Mouse (Mus musculus) heart, embryonic 14.5 days (tissue): ENCODE results near the gene Prdm15. TPM values are rescaled to one million over a fixed set of nuclear protein-coding genes. Genes with fewer than 3 reads are reported as not detected.

Source experiments
- ATAC-seq: fragments of 200-750 bp; cut with Nextera tagmentation; 2 replicates; pipeline ENCODE4 v1.8.0; 2017; ENCODE audit warnings: low read depth, moderate TSS enrichment; ENCODE audit not compliant: insufficient number of reproducible peaks, insufficient read depth, low FRiP score
- H3K27ac ChIP-seq, 2 experiments: fragments of 200-500 bp in 1 of 2; fragments of 300-500 bp in 1 of 2; sonication (generic) in 1 of 2; replicated peaks in 1 of 2; 2 replicates each; pipeline ENCODE4 v1.5.1; 2012 to 2014; ENCODE audit warnings: low read depth in 2 of 2, low read length in 2 of 2, control low read depth in 1 of 2, mild to moderate bottlenecking in 1 of 2, mixed read lengths in 1 of 2; ENCODE audit not compliant: control insufficient read depth in 1 of 2, insufficient read depth in 1 of 2
- H3K27me3 ChIP-seq: fragments of 300-500 bp; sonication (generic); 2 replicates; pipeline ENCODE4 v1.6.1; 2014; ENCODE audit warnings: mild to moderate bottlenecking, low read length, control low read depth; ENCODE audit not compliant: control insufficient read depth, insufficient read depth
- H3K36me3 ChIP-seq: fragments of 300-500 bp; sonication (generic); 2 replicates; pipeline ENCODE4 v1.6.1; 2014; ENCODE audit warnings: mild to moderate bottlenecking, control low read depth, low read length, mixed read lengths; ENCODE audit not compliant: control insufficient read depth, insufficient read depth
- H3K4me1 ChIP-seq, 2 experiments: fragments of 200-500 bp in 1 of 2; fragments of 300-500 bp in 1 of 2; sonication (generic) in 1 of 2; 2 replicates each; pipeline ENCODE4 v1.6.1; 2012 to 2014; ENCODE audit warnings: low read length in 2 of 2, control low read depth in 1 of 2, mixed read lengths in 1 of 2; ENCODE audit not compliant: control insufficient read depth in 2 of 2, insufficient read depth in 2 of 2
- H3K4me2 ChIP-seq: fragments of 300-500 bp; sonication (generic); 2 replicates; pipeline ENCODE4 v1.6.1; 2014; ENCODE audit warnings: mild to moderate bottlenecking, low read length
- H3K4me3 ChIP-seq, 2 experiments: fragments of 200-500 bp in 1 of 2; fragments of 300-500 bp in 1 of 2; sonication (generic) in 1 of 2; 2 replicates each; pipeline ENCODE4 v1.5.1; 2012 to 2014; ENCODE audit warnings: low read length in 2 of 2, mild to moderate bottlenecking in 2 of 2, control low read depth in 1 of 2, low read depth in 1 of 2, moderate library complexity in 1 of 2; ENCODE audit not compliant: control insufficient read depth in 1 of 2, insufficient read depth in 1 of 2
- H3K9ac ChIP-seq: fragments of 300-500 bp; sonication (generic); 2 replicates; pipeline ENCODE4 v1.6.1; 2014; ENCODE audit warnings: mild to moderate bottlenecking, low read length
- H3K9me3 ChIP-seq: fragments of 300-500 bp; sonication (generic); 2 replicates; pipeline ENCODE4 v1.6.1; 2016; ENCODE audit warnings: low read length, control low read depth; ENCODE audit not compliant: control insufficient read depth
- WGBS: fragments of 180-500 bp; shearing (Covaris S2); extraction: QIAGEN DNeasy Blood & Tissue Kit; methylation state at CpG from one replicate; pipeline ENCODE4 v1.1.7; 2014; 5-methylcytosine and 5-hydroxymethylcytosine counted together
- microRNA-seq: library from miRNA; unstranded; fragments of <30 nt; microRNA quantifications from one replicate; pipeline ENCODE4, GENCODE M21; 2016
- polyA plus RNA-seq: library from polyadenylated mRNA; unstranded; fragments of >200 nt; fragmentation: Nextera tagmentation; extraction: Ambion mirVana; gene quantifications from 2 replicates; pipeline ENCODE4 v1.2.1, GENCODE M21; 2014

Prdm15 gene
- polyA plus RNA-seq, 1 experiment from 2014 or later = 4.3 TPM

DNA sequence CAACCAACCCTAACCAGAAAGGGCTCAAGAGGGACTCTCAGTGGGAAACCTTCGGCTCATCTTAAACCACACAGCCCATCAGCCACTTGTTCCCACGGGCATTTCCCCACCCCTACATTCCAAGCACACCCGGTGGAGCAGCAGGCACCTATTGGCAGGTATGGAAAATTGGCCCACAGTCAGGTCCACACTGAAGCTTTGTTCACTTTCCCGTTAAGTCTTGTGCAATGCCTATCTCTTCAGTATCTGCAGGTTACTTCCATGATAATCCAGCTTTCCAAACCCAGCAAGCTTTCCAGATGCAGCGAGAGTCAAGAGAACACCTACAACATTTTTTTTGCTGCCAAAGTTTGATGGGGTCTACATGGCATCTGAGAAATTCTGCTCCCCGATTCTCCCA is 103.2 kb downstream of the Prdm15 start:
- Histone ChIP-seq H3K4me3 (no peak overlapping the region), H3K4me2 (no peak overlapping the region), H3K36me3 (peaks cover 16% of the 10 kb centered on the region), H3K9ac (no peak overlapping the region), H3K27ac (no peak overlapping the region), H3K27me3 (no peaks in the 10 kb centered on the region), H3K4me1 (peaks cover 3 to 8% of the 10 kb centered on the region in 2 experiments; a peak in 1 of 4 replicates), H3K9me3 (no peaks in the 10 kb centered on the region)
- no peak for ATAC-seq
- WGBS = 82% methylated on average over 6 of the region's 6 CpGs

Small RNA genes within 50 kb of the gene (microRNA-seq; reads per million reads assigned to microRNA genes)
- gene Mir6964 = not detected

Other genes with a start within 250 kb of the Prdm15 start
- 0.08 and 0.18 TPM in 2 replicates for gene Tmprss2, start 240.7 kb downstream of the Prdm15 start, polyA plus RNA-seq
- 1.9 and 2.1 TPM in 2 replicates for gene Ripk4, start 88.1 kb downstream of the Prdm15 start, polyA plus RNA-seq
- 16.4 and 18.9 TPM in 2 replicates for gene C2cd2, start 110.7 kb upstream of the Prdm15 start, polyA plus RNA-seq
- gene Zbtb21, start 110.8 kb upstream of the Prdm15 start, polyA plus RNA-seq = 8.4 and 8.7 TPM in 2 replicates
- gene B230307C23Rik, start 145.5 kb upstream of the Prdm15 start, polyA plus RNA-seq = 13.8 and 17.9 TPM in 2 replicates
- 9.0 and 11.2 TPM in 2 replicates for gene A630089N07Rik, start 230.6 kb upstream of the Prdm15 start, polyA plus RNA-seq